Mouse (Mus musculus) kidney, adult 2 months (tissue): Measurements from ENCODE around the gene Macrod2. TPM values are rescaled to one million over a fixed set of nuclear protein-coding genes. Genes with fewer than 3 reads are reported as not detected.

Experiments
- DNase-seq: peaks from one replicate; pipeline ENCODE4 v3.0.0; 2021
- H3K27ac ChIP-seq: fragments of 200-500 bp; 2 replicates; pipeline ENCODE4 v1.5.1; 2012; ENCODE audit warnings: low read depth, low read length, control low read depth, inconsistent platforms; ENCODE audit not compliant: insufficient read depth
- H3K27me3 ChIP-seq: fragments of 200-500 bp; replicated peaks from 2 replicates; pipeline ENCODE4 v1.6.1; 2012; ENCODE audit warnings: mild to moderate bottlenecking, moderate library complexity, low read length, inconsistent platforms; ENCODE audit not compliant: control insufficient read depth, insufficient read depth
- H3K36me3 ChIP-seq: fragments of 200-500 bp; 2 replicates; pipeline ENCODE4 v1.6.1; 2012; ENCODE audit warnings: mild to moderate bottlenecking, moderate library complexity, low read length, inconsistent platforms; ENCODE audit not compliant: control insufficient read depth, insufficient read depth
- H3K4me1 ChIP-seq: fragments of 200-500 bp; 2 replicates; pipeline ENCODE4 v1.6.1; 2011; ENCODE audit warnings: low read length; ENCODE audit not compliant: control insufficient read depth, insufficient read depth
- H3K4me3 ChIP-seq: fragments of 200-500 bp; 2 replicates; pipeline ENCODE4 v1.5.1; 2011; ENCODE audit warnings: mild to moderate bottlenecking, low read depth, low read length, control low read depth; ENCODE audit not compliant: insufficient read depth
- CTCF ChIP-seq: fragments of 200-500 bp; conservative IDR thresholded peaks from 2 replicates; pipeline ENCODE4 v1.5.1; 2011; ENCODE audit warnings: low read depth, mild to moderate bottlenecking, control low read depth, low read length, moderate library complexity, mixed read lengths; ENCODE audit not compliant: insufficient read depth, insufficient read length
- POLR2A ChIP-seq: fragments of 200-500 bp; IDR thresholded peaks from one replicate; pipeline ENCODE4 v1.6.1; 2011; ENCODE audit warnings: low read depth, low read length, control low read depth
- WGBS: fragments of 180-500 bp; shearing (Covaris S2); methylation state at CpG from one replicate; pipeline ENCODE4 v1.1.7; 2018; 5-methylcytosine and 5-hydroxymethylcytosine counted together
- polyA plus RNA-seq: library from polyadenylated mRNA; depleted of rRNA; stranded (reverse); fragments of >200 nt; gene quantifications from 2 replicates; pipeline ENCODE4 v1.2.3, GENCODE M21; 2012

The Macrod2 gene
- polyA plus RNA-seq, 1 experiment = 9.8 TPM

GRCm38 (mm10) chr2:140532024-140532423 is 136.9 kb downstream of the Macrod2 start:
- H3K4me1 ChIP-seq = no peaks in the 10 kb centered on the region
- no peaks in the 10 kb centered on the region for H3K27me3 ChIP-seq
- TF ChIP-seq POLR2A = no peak
- no peak for TF ChIP-seq CTCF
- no peak overlapping the region for H3K4me3 ChIP-seq
- H3K27ac ChIP-seq = no peak overlapping the region
- H3K36me3 ChIP-seq = no peaks in the 10 kb centered on the region
- DNase-seq = no peak
- WGBS = 65% methylated on average over 3 of the region's 3 CpGs

GRCm38 (mm10) chr2:140532859-140533519 is 137.9 kb downstream of the Macrod2 start:
- H3K36me3 ChIP-seq = no peaks in the 10 kb centered on the region
- no peak overlapping the region for H3K27ac ChIP-seq
- H3K4me3 ChIP-seq = no peak overlapping the region
- no peaks in the 10 kb centered on the region for H3K27me3 ChIP-seq
- 74% methylated on average over 9 of the region's 9 CpGs for WGBS
- no peak for DNase-seq
- no peaks in the 10 kb centered on the region for H3K4me1 ChIP-seq
- TF ChIP-seq POLR2A = no peak
- no peak for TF ChIP-seq CTCF

- no peak for DNase-seq
- Histone ChIP-seq H3K4me1 (no peaks in the 10 kb centered on the region), H3K27me3 (no peaks in the 10 kb centered on the region), H3K27ac (no peak overlapping the region), H3K4me3 (no peak overlapping the region), H3K36me3 (no peaks in the 10 kb centered on the region)
- 88% methylated on average over 8 of the region's 8 CpGs for WGBS
- no peak for TF ChIP-seq CTCF
- TF ChIP-seq POLR2A = no peak
Observed at GRCm38 (mm10) chr2:140533621-140534020, 138.5 kb downstream of the Macrod2 start.

GRCm38 (mm10) chr2:140534583-140534982 is 139.5 kb downstream of the Macrod2 start:
- no peak for TF ChIP-seq POLR2A
- TF ChIP-seq CTCF = no peak
- Histone ChIP-seq H3K36me3 (no peaks in the 10 kb centered on the region), H3K27ac (no peak overlapping the region), H3K27me3 (no peaks in the 10 kb centered on the region), H3K4me3 (no peak overlapping the region), H3K4me1 (no peaks in the 10 kb centered on the region)
- WGBS = 75% methylated on average over 3 of the region's 3 CpGs
- no peak for DNase-seq

- Histone ChIP-seq H3K27me3 (no peaks in the 10 kb centered on the region), H3K4me1 (no peaks in the 10 kb centered on the region), H3K4me3 (no peak overlapping the region), H3K27ac (no peak overlapping the region), H3K36me3 (no peaks in the 10 kb centered on the region)
- DNase-seq = no peak
- no peak for TF ChIP-seq CTCF
- TF ChIP-seq POLR2A = no peak
- 94% methylated on average over 5 of the region's 5 CpGs for WGBS
Observed at GRCm38 (mm10) chr2:140535832-140536571, 140.9 kb downstream of the Macrod2 start.

- H3K27me3 ChIP-seq = no peaks in the 10 kb centered on the region
- H3K4me1 ChIP-seq = no peaks in the 10 kb centered on the region
- DNase-seq = no peak
- no peak overlapping the region for H3K27ac ChIP-seq
- TF ChIP-seq POLR2A (no peak), CTCF (no peak)
- H3K4me3 ChIP-seq = no peak overlapping the region
- WGBS = 52% methylated on average over 2 of the region's 2 CpGs
- H3K36me3 ChIP-seq = no peaks in the 10 kb centered on the region
Observed at GRCm38 (mm10) chr2:140549286-140549685, 154.2 kb downstream of the Macrod2 start.

- Histone ChIP-seq H3K36me3 (no peaks in the 10 kb centered on the region), H3K27me3 (no peaks in the 10 kb centered on the region), H3K4me3 (no peak overlapping the region), H3K27ac (no peak overlapping the region), H3K4me1 (no peaks in the 10 kb centered on the region)
- no peak for TF ChIP-seq CTCF
- TF ChIP-seq POLR2A = no peak
- DNase-seq = no peak
- 89% methylated on average over 2 of the region's 2 CpGs for WGBS
Observed at GRCm38 (mm10) chr2:140561426-140561825, 166.3 kb downstream of the Macrod2 start.
